Mouse (Mus musculus): ENCODE data around the gene Dram1.

Gene Dram1

DNA sequence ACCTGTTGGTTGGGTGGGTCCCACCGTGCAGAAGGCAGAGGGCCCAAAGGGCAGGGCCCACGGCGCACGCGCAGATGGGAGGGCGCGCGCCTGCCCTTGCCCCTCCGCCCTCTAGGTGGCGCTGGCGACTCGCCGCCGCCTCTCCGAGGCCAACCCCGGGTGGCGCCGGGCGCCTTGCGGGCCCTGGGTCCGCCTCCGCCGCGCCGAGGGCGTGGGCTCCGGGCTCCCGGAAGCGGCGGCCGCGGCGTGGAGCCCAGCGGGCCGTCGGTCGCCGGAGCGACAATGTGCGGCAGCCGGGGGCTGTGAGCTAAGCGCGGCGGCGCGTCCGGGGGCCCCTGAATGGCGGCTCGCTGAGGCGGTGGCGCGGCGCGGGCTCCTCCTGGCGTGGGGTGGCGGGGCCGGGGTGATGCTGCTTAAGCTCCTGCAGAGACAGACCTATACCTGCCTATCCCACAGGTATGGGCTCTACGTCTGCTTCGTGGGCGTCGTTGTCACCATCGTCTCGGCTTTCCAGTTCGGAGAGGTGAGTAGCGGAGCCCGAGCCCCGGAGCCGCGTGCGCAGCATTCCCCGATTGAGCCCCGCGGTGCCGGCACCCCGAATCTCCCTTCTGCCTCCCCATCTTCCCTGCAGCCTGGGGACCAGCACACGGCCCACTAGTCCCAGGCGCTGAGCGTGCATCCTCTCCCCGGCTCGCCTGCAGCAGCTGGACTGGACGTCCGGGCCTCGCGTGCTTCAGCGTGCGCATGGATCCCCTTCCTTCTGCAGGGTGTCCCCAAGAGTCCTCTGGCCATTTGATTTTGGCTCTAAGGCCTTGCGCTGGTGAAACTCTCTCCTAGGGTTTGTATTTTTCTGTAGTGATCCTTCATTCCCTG lies at the start of gene Dram1, which contains the start of gene Gnptab:
TSS of gene Dram1 (minus strand) at position 68 of the 873 bp plus-strand sequence.
TSS of gene Gnptab (plus strand) at position 120 of the 873 bp plus-strand sequence.
- peak; percentile 81 for DNase-seq

DNA sequence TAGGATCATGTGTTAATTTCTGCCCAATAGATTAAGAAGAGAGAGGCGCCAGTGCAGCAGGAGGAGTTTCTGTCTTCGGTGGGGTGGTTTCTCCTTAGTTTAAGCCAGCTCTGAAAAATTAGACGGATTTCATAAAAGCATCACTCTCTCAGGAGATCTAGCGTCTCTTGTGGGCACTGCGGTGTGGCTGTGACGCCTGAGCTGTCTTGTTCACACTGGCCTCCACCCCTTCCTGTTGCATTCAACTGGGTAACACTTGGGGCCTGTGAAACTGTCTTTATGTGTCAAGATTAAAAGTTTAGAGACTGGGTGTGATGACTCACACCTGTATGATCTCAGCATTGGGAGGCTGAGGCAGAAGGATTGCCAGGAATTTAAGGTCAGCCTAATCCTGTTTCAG lies 49.1 kb upstream of the Dram1 start:
- no peak for DNase-seq

DNA sequence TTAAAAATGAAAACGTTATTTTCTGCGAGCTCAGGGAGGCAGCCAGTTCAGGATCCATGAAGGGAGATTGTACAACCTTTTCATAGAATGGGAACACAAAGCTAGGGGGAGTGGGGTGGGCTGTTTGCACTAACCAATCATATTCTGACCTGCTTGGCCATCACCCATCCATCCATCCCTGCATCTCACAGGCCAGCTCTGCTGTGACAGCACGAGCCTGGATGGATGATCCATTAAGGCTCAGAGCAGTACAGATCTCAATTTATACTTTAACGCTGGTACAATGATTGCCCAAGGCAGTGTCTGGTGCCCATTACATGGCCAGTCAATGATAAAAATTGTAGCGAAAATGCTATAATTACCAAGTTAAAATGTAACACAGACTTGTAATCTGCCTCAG lies 48.0 kb upstream of the Dram1 start:
- no peak for DNase-seq

DNA sequence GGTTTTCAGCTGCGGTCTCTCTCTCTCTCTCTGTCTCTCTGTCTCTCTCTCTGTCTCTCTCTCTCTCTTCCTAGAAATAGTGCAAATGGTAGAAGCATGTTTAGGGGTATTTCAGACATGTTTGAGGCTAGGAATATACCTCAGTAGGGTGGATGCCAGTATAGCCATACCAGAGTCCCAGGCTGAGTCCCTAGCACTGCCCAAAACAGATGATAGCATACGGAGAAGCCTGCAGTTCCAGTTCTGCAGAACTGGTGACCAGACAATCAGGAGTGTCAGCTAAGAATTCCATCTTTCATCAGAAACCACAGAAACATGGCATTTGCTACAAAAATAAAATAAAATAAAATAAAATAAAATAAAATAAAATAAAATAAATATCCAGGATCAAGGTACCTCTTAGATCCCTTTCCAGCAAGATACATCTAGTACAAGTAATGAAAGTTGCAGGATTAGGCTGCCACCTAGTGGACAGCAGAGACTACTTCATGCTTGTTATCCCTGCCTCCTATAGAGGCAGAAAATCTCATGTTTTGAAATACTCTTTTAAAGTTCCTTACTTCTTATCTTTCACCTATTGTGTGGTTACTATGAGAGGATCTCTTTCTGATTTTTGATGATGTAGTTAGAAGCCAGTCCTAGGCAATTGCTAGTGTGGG lies 47.4 kb upstream of the Dram1 start:
- no peak for DNase-seq

DNA sequence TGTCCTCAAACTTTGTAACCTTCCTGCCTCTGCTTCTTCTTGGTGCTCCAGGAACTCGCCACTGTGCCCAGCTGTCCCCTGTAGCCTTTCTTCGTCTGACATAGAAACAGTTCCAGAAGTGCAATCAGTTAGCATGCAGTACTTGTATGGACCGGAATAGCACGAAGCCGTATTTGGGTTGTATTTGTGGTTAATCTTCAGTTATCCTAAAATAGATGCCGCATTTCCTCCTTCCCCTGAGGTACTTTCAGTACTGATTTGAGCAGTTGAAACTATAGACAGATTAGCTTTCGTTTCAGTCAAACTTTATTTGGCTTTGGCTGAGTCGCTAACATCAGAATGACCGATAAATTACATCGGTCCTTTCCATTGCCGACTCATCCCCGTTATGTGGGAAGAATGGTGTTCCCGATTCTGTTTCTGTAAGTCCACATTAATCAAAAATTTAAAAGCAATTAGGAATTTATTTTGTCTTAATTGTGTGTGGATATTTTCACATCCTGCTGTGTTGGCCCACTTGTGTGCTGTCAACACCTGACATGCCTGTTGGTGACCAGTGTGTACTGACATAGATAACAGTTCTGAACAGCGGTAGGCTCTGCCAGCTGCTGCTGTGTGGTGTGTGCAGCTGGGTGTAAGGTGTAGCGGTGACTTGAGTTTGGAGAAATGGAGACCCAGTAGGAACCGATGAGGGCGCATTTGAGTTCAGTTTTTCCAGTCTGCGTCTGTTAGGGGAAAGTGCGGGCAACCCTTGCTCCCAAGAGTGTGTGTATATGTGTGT lies 42.0 kb upstream of the Dram1 start:
- no peak for DNase-seq

DNA sequence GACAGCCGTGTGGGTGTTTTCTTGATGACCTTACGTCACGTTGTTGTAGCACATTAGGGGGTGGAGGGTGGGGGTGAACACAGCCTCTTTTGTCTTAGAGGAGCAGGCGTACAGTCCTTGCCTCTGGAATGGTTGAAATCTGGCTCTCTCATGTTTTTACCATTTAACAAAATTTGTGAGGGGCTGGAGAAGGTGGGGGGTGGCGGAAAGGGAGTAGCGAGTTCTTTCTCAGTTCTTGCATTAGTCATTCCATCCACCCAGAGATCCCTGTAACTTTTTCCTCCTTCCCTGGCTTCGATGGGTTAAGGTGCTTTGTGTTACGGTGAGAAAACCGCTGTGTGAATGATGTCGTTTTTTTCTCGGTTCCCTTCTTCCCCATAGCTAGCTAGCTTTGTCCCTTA lies 41.3 kb upstream of the Dram1 start:
- DNase-seq, result no peak

DNA sequence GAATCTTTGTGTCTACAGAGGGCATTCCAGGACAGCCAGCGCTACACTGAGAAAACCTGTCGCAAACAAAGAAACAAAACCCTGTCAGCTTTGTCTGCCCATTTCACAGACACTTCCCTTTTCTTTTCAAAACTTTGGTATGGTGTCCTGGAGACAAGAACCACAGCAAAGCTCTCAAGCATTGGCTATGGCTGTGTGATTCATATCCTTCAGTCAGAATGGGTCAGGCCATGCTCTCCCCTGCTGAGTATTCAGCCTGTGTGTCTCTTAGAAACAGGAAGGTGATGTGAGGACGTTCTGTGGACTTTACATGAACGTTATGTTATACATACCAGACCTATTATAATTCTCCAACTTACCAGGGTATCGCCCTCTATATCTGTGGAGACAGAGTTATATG lies 38.8 kb upstream of the Dram1 start:
- no peak for DNase-seq

DNA sequence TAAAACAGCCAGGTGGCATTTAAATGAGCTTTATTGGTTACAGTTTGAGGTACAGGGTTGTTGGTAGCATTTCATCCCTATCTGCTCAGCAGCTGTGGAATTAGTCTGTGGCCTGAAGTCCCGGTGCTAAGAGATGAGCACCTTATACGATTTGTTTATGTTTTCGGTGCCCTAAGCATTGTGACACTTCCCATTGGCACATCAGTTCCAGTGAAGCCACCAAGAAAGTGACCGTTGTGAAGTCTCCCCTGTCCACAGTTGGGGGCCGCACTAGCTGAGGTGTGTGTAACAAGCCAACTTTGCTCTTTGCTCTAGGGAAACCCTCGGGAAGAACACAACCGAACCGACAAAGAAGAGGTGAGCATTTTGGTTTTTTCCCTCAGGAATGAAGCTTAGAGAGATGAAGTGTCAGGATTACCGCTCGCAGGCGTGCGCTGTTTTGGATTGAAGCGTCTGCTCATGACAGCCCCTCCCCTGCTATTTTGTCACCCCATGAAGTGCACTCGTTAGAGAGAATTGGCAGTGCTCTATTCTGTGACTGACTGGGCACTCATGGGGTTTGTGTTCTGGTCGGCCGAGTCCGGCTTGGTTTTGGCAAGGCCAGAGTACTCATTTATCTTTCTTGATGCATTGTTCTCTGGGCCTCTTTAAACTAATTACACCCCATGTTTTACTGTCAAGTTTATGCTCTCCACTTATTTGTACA lies 33.6 kb upstream of the Dram1 start:
- DNase-seq, result no peak

DNA sequence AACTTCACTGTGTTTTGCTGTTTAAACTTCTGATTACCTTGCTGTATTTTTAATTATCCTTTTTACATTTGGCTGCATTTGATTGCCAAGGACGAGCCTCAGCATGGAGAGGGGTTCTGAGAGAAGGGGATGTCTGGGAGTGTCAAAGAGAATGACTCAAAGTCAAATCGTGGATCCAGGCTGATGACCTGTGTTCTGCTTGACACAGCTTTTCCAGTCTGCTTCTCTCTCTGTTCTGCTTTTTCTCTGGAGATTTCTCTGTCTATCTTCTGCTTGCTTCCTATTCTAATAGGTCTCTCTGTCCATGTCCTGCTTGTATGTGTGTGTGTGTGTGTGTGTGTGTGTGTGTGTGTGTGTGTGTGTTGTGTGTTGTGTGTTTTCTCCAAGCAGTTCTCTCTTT lies 30.9 kb upstream of the Dram1 start:
- DNase-seq, result no peak

DNA sequence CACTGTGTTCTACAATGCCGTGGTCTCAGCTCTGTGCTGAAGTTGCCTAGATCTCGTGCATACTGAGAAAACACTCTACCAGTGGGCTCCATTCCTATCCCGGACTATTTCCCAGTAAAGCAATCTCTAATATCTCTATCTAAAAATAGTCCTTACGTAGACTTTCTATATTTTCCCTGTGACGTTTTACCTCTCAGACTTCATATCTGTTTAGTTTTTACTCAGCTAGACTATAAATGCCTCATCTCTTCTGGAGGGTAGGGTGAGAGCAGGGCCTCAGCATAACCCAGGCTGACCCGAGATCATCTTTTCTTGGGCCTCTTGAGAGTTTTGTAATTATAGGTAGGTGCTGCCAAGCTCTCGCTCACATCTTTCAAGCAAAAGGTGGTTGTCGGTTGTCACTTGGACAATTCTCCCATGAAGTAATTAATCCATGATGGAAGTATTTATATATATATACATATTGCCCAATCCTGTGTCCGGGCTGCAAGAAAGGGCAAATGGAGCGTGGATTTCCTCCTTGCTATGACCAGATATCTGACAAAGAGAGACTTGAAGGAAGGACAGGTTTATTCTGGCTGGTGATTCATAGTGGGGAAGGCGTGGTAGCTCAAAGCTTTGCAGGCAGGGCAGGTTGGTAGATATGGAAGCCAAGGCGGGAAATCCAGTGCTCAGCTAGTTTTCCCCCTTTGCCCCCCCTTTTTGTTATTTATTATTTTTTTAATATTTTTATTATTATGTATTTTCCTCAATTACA lies 29.2 kb upstream of the Dram1 start:
- DNase-seq, result no peak

DNA sequence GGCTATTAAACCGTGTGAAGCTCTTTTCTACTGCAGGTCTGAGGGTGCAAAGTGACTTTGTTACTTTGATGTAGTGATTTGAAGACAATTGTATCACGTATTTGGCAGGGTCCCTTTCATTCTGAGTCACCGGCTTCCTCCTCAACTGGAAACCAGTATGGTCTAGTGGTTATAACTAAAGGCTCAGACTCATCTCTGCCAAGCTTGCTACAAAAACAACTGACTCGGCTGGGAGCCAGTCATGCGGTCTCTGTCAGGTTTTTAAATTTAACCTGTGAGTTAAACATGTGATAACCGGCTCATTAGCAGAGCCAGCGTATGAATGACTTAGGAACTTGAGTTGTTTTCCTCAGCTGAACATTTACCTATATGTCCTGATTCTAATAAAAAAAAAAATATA lies 26.9 kb upstream of the Dram1 start:
- DNase-seq, result peak; percentile 27

DNA sequence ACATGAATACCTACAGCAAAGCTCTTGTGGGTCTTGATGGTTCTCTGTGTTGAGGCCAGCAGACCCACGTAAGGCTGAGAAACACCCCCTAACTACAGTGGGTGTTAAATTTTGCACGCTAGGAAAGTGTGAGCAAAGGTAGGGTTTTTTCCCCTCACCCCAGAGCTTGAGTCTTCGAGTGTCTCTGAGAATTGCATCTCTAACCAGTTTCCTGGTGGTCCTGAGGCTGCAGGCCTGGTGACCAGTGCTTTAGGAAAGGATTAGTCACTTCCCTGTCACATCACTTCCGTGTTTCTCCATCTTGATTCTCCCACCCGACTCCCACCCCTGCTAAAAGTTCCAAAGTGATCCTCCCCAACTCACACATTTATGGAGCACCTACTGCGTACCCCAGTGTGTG lies 25.3 kb upstream of the Dram1 start:
- no peak for DNase-seq

DNA sequence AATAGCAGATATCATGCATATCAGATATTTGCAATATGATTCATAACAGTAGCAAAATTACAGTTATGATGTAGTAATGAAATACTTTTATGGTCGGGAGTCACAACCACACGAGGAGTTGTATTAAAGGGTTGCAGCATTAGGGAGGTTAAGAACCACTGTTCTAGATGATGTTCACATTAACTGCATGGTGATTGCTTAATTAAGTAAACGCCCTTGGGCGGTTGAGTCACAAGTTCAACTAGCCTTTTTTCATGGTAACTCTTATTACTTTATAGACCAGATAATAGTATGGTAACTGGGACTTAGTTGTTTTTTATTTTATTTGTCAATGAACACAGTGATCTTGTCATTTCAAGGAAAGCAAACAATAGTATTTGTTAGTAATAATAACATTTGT lies 24.1 kb upstream of the Dram1 start:
- no peak for DNase-seq

DNA sequence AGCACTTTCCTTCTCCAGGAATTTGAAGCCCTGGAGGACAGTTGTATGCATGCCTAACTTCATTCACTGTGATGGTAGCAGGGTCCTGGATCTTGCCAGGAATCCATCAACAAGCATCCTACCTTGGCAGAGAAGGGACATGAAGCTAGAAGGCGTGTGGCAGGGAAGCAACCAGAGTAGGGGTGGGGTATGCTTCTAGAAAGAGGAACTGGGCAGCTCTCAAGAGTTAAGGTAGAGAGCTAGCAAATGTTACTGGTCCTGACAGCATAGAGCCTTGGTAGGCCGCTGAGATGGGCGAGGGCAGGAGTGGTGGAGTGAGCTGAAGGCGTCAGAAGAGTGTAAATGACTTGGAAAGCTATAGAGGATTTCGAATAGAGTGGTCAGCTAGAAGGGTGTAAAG lies 20.4 kb upstream of the Dram1 start:
- DNase-seq, result no peak

DNA sequence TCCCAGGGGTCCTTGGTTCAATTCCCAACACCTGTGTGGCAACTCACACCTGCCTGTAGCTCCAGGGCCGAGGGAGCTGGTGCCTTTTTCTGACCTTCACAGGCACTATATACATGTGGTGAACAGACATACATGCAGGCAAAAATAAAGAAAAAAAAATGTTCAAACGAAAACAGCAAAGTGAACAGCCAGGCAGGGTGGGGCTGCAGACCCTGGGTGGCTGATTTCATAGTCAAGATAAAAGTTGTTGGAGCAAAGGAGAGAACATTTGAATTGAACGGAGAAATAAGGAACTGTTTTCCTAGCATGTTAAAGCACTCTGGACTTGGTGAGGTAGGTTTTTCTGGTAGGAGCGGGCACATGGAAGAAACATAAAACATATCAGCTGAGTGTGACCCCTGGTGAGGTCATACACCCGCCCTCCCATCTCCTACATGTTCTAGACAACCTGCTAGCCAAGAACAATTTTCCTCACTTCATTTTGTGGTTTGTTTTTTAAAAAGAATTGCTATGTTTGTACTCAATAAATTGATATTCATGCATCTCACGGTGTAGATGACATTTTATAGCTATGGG lies 19.9 kb upstream of the Dram1 start:
- no peak for DNase-seq

DNA sequence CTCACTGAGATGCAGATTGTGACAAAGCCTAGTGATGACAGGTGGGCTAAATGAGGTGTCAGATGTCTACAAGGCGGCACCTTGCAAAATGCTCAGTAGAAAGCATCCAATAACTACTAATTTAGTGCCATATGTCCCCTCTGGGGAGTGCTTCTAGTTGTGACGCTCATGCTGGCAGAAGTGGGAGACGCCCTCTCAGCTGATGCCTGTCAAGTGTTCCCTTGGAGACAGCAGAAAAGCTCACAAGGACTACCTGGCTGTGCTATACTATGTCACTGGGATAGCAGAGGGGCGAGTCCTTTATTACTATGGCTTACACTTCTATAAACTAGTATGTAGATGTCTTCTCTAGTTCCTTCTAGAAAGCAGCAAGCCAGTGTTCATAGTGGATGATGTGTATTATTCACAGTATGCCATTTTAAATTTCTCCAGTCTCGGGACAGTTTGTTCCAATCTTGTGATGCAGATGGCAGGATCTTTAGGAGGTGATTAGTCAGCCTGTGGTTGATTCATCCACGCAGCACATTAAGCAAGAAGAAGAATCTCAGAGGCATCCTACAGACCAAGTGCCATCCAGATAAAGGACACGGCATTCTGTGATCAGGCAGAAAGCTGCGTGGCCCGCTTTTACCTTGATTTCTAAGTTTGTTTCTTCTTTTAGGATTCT lies 13.4 kb upstream of the Dram1 start:
- DNase-seq, result no peak

DNA sequence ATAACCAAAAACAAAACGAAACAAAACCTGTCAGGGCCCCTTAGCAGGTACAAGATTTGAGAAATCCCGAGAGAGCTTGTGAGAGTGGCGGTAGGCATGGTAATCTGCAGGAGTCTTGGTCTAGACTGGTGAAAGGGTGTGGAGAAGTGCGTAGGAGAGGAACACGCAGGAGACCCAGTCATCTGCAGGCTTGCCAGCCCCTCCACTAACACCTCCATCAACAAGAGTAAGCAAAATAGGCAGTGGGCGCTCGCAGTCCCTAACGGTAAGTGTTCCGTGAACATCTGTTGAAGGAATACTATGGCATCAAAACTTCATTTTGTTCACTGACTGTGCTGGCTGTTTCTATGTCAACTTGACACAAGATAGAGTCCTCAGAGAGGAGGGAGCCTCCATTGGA lies 12.6 kb upstream of the Dram1 start:
- DNase-seq, result no peak

DNA sequence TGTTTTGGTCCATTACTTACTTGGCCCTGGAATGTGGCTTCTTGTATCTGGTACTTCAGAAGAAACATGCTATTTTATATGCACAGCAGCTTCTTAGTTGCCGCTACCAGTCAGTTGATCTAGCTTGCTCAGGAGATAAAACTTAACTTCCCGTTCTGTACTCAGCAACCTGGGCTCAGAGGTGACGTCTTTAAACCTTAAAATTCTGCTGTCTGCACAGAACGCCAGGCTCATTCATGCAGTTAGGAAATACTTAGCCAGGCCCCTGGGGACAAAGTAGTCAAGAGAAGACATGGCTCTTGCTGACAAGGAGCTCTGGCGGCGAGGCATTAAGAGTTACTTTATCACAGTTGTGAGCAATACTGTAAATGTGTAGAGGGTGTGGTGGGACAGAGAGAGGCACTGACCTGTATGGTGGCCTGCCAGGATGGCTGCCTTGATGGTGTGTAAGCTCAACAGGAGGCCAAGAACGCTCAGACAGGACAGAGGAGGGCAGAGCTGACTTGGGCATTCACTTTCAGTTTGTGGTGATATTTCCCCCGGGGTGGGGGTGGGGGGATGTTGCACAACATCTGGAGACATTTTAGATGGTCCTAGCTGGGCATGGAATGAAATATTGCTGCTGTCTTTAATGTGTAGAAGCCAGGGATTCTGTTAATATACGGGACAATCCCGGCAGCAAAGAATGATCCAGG lies 11.4 kb upstream of the Dram1 start:
- peak; percentile 33 for DNase-seq

DNA sequence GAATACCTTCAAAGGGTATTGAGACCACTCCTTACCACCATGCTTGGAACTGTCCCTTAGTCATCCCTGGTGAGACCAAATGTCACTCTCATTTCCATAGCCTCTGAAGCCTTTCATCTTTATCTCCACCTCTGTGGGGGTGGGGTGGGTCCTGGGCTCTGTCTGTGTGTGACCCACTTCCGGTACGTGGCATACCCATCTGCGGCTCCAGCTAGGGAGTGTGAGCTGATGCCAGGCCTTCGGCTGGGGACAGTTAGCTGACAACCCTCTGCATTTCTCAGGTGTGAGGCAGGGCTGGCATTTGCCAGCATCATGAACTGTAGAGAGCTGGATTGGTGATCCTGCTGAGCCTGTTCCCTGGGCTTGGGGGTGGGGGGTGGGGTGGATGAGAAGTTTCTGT lies 10.7 kb upstream of the Dram1 start:
- DNase-seq, result no peak

DNA sequence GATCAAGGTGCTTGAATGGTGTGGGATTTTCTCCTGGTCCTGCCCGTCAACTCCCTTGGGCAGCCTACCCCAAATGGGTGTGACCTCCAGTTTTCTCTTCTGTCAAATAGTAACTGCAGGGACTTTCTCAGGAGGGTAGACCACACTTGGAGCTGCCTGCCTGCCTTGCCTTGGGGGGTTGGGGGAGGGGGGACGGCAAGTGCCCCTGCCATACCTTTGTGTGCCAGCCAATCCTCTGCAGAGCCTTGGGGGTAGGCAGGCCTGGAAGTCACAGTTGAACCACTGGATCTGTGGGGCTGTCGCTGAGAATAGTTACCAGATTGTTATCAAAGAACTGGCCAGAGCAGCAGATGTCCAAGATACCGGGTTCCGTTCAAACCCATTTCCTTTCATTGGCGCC lies 7.4 kb upstream of the Dram1 start:
- DNase-seq, result no peak

DNA sequence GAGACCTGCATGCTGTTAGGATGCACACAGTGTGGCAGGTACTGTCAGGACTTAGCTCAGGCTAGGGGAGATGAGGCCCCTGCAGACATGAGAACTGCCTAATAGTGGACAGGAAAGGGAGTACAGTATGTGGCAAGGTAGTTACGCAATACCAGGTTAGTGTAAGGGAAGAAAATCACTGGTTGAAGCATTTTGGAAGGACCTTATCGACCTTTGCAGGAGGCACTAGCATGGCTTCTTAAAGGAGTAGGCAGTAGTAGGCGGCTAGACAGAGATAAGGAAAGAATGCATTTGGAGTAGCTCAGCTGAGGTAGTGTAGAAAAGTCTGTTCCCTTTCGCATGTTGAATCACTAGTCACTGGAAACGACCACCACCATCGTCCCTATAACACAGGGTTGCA lies 6.9 kb upstream of the Dram1 start:
- DNase-seq, result no peak
